Mouse (Mus musculus) Muller cell, postnatal 12 days (primary cell): ENCODE measurements around the gene Ctdspl.

Experiments used
- DNase-seq: peaks from one replicate; pipeline ENCODE4 v3.0.0-alpha.2; 2015; ENCODE audit errors: inconsistent ontology term

Gene Ctdspl

DNA sequence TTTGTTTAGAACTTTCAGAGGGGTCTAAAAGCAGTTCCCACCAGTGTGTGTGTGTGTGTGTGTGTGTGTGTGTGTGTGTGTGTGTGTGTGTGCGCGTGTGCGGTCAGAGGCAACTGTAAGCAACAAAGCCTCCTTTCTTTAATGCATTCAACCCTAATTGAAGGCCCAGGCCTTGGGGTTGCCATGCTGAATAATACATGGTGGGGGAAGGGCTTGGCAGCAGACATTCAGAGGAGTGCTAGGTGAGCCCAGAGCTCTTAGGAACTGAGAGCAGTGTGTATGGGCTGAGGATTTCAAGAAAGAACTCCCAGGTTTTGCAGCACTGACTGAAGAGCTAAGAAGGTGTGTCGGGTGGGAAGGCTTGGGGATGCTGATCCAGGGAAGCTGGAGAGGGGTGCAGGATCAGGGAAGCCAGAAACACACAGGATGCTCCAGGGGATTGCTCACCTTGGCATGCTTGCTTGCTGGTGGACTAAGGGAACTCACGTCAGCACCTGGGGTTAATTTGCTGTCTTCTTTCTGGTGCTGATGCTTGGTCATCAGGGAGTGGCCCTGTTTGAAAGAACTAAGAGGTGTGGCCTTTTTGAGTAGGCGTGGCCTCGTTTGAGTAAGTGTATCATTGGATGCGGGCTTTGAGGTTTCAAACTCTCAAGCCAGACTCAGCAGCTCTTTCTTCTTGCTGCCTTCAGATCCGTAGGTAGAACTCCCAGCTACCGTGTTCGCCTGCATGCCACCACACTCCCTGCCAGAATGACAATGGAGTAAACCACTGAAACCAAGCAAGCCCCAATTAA is 62.7 kb downstream of the Ctdspl start:
- no peak for DNase-seq

DNA sequence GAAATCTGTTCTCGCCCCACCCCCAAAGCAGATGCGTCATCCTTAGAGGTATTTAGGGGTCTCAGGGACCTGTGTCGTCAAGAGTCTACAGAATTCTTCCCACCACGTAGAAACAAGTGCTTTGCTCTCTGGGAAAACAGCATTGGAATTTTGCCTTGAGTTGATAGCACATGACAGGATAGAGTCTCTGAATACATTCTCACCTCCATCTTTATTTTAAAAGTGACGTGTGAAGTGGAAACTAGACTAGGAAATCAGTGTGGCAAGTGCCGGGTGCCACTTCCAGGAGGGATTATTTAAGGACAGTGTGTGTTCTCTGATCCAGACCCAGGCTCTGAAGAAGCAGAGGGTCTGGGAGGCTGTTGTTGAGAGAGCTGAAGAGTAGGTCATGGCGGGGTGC is 64.2 kb downstream of the Ctdspl start:
- no peak for DNase-seq

DNA sequence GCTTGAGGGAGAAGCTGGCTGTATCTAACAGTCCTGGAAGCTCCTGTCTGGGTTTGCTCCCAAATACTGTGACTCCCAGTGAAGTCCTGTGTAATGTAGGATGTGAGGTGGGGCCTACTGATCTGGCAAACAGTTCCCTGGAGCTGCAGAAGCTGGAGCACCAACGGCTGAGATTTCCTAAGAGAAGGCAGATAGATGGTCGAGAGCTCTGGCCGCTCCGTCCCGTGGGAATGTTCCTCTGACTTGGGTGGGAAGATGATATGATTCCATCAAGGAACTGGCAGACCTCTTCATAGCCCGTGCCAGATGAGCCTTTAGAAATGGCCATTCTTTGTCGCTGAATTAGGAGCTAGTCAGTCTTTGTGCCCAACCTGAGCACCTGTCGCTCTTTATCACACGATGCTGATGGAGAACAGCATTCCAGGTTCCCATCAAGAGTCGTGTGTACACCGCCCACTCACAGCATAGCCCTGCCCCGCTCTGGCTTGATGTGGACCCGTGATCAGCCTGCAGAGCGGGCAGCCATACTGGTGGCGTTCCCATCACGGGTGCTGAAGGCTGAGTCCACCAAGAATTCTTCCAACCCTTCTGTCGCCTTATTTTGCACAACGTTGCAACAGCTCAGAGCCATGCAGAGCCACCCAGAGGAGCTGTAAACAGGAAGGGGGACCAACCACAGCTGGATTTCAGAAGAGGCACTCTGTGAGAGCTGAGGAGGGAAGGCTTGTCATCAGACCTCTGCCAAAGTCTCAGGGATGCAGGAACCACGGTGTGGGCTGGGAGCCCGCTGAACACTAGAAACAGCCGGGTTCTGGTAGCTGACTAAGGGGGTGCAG is 65.7 kb downstream of the Ctdspl start:
- DNase-seq, result no peak

DNA sequence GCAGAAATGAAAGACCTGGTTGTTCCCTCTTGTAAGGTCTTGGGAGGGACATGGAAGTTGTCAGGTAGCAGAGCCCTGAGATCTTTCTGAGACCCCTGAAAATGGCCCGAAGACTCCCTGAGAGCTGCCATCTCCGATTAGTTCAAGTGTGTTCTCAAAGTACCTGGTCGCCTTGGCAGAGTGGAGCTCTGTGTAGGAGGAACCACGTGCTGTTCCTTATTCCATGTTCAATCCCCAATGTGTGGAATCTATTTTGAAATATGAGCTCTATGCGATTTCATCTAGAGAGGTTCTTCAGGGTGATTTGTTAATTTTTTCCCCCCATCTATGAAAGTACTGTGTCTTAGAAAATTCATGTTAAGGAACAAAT is 66.3 kb downstream of the Ctdspl start:
- DNase-seq, result no peak

DNA sequence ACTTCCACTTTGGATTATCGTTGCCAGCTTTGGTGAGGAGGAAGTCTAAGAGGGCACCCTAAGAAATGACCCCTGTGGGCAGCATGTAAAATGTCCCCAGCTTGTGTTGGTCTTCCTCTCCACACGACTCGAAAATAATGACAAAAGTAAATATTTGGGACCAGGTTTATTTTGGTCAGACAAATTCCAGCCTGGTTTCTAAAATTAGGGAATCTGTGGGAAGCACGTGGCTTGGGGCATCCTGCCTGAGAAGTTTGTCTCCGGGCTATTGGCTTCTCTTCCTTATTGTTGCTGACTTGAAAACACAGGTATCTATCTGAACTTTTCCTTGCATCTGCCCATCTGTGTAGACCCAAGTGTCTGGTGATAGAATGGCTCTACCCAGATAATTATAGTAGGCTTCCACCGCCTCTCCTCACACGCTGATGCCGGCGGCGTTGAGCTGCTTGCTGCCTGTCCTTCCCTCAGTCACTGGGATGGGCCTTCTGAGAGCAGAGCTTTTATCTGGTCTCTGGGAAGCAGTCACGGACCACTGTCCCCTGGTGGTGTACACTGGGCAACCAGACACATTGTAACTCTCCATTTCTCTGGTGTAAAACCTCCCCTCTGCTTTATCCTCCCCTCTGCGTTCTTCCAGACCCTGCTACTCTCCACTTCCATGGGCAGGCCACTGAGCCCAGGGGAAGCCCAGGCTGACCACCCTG is 68.4 kb downstream of the Ctdspl start:
- DNase-seq, result no peak

DNA sequence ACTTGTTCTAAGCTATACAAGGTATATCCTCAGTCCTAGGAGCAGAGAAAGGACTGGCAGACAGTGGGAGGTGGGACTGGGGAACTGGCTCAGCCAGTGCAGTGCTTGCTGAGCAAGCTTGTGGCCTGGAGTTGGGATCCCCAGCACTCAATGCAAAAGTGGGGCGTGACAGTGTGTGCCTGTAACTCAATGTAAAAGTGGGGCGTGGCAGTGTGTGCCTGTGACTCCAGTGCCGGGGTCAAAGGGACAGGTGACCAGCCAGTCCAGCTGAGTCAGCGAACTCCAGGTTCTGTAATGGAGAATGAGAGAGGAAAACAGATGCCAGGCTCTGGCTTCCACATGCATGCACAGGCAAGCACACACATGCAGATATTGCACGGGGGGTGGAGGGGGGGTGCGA is 69.3 kb downstream of the Ctdspl start:
- no peak for DNase-seq

DNA sequence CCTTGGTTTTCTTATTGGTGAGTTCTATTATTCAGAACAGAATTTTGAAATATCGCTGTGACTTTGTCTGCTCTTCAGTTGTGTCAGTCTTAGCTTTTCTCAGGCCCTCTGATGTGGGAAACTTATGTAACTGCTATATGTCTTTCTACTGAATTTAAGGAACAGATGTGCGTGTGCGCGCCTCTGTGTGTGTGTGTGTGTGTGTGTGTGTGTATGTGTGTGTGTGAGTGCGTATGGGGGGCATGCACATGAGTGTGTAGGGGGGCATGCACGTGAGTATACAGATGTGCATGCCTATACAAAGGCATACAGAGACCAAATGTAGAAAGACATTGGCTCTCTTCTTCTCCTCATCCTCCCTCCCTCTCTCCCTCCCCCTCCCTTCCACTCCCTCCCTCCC is 71.0 kb downstream of the Ctdspl start:
- DNase-seq, result no peak

DNA sequence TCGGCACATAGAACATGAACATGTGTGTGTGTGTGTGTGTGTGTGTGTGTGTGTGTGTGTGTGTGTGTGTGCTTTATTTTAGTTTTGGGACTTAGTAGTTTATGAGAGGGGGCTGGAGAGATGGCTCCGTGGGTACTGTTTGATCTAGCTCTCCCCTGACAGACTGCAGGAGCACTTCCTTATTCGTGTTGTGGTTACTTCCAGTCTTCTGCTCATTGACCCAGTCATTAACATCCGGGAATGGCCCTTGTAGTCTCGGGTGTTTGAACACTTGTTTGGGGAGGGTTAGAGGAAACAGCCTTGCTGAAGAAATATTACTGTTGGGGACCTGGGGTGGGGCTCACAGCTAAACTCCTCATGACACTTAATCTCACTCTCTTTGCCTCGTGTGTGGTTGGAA is 73.9 kb downstream of the Ctdspl start:
- DNase-seq, result no peak

DNA sequence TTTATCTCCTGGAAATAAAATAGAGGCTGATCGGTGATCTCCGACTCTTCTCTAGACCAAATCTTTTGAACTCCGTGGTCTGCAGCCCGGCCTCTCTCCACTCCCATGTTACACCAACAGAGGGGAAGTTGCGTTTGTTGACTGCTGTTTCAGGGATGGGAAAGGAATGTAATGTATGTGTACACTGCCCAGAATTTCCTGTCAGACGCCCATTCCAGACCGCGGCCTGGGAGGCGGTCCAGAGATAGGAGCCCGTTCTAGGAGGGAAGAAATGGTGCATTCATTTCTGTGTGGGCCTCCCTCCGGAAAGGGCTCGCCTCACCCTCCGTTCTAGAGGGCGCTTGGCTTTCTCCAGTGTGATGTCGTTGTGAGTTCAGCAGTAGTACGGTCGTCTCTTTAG is 76.0 kb downstream of the Ctdspl start:
- peak; percentile 50 for DNase-seq

DNA sequence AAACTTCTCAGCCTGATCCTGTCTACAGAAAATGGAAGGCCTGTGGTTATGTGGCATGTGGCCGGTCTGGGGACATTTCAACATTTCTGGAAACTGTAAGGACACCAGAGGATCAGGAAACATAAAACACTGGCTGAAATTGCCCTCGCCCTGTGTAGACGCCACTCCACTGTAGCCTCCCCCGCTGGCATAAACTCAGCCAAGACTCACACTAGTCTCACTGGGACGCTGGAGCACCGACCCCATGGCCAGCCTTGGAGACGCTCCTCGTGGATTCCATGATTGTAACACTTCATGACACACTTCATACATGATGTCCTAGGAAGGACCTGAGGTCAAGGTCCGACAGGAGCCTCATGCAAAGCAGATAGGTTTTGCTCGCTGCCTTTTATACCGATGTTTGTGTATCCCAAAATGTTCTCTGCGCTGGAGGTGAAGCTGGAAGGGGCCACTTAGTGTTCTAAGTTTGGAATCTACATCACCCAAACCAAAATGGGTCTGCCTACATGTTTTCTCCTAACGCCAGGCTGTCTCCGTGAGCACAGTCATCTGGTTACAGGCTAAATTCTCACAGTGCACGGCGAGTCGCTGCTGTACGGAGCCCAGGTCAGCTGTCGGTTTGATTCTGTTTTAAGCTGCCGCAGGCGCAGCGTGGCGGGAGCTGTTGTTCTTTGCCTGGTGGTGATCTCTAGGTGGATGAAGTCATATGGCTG is 77.9 kb downstream of the Ctdspl start:
- DNase-seq, result no peak

DNA sequence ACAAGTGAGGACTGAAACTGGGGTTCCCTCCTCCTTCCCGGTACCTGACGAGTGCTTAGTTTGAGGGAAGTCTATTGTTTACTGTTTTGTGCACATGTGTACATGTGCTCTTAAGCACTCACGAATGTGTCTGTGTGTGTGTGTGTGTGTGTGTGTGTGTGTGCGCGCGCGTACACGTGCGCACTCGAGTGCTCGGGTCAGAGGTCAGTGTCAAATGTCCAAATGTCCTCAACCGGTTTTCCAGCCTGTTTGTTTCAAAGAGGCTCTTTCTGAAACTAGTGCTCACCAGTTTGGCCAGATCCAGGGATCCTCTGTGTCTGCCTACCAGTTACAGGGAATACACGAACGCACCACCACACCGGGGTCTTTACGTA is 78.4 kb downstream of the Ctdspl start:
- no peak for DNase-seq

DNA sequence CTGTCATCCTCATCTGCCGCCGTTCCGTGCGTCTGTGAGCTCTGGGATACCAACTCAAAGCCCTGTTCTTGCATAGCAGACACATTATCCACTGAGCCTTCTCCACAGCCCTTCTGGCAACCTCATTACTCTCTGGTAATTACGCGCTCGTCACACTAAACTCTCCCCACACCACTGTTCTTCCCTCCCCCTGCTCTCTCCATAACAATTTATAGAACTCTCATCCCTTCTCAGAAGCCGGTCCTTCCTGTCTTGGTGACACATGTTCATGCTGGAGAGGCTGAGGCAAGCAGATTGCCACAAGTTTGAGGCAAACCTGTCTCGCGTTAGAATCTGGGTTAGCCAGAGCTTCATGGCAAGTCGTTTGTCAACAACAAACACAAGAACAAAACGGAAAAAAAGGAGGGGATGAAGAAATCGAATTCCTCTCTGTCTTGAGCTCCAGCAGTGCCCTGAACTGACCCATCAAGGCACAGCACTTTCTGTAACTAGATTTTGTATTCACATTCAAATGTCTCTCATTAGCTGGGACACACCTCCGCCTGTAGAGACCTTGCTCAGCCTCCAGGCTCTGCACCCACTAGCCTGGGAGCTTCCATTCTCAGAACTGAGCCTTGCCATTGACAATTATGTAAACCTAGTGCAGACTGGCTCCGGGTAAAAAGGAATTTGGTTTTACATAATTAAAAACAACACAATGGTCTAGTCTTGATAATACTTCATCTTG is 79.2 kb downstream of the Ctdspl start:
- no peak for DNase-seq

DNA sequence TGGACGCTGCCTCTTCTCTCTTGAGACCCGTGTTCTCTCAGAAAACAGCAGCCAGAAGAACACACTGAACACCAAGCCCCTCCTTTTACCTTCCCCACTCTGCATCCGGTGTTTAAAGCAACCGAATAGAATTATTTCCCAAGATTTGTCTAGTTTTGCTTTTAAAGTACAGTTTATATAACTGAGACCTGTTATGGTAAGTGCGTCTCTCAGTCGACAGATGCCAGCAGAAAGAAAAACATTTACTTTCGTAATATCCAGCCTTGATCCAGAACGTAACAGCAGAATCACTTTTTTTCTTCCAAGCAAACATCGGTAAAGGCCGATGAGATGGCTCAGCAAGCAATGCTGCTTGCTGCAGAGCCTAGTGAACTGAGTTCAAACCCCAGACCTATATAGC is 81.0 kb downstream of the Ctdspl start:
- no peak for DNase-seq

DNA sequence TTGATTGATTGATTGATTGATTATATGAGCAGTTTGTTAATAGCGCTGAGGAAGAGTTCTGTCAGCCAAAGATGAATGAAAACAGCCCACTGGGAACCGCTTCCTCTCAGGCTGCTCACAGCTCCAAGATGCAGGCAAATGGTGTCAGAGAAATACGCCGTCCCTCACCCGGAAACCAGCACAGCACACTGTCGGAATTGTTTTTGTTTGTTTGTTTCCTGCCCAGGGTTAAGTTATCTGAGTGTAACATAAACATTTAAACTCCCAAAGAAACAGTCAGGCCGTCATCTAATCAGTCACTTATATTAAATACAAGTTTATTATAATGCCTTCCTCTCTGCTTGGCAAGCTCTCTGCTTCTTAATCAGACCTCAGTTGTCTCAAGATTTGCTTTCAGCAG is 82.6 kb downstream of the Ctdspl start:
- DNase-seq, result no peak

DNA sequence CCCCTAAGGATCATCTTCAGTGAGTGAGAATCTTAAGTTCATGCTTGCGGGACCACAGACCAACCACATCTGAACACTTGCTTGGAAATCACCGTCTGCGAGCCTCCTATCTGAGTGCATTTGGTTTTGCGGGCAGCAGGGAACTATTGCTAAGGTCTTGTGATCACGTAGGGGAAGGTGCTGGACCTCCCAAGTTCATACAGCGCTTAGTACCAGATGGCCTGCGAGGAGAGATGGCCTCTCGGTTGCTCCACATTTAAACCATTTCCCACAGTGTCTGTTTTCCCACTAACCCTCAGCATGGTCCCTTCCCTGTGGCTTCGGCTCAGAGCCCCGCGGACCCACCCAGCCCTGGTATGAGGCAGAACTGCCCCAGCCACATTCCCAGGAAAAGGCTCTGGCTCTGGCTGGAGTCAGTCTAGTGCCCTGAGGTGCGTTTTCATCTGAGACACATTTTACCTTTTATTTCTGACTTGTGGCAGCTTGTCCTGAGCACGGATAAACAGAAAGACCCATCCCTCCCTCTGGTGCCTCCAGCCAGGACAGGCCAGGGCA is 84.0 kb downstream of the Ctdspl start:
- no peak for DNase-seq

DNA sequence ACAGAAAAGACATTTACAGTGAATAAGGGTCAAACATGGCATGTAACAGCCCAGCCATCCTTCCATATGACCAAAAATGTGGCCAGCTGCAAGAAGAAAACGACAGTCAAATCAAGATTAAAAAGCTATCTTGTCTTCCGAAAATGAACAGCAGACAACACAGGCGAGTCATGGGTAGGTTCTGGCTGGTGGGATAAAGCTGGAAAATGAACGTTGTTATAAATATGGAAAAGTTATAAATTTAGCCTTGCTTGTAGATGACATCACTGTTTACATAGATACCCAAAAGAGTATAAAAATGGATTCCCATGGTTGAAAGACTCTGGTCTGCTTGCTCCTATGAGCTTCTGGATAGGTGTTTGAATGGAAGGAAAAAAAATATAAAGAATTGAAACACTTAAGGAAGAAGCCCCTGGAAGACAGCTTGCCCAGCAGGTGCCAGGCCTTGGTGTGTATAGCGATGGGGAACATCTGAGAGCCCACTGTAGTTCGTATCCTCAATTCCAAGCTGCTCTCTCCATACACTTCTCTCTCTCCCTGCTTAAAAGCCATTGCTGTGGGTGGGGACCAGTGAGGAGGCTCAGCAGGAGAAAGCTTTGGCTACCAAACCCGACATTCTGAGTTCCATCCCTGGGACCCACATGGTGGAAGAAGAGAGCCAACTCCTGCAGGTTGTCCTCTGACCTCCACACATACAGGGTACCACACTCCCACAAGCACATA is 90.7 kb downstream of the Ctdspl start:
- DNase-seq, result no peak

DNA sequence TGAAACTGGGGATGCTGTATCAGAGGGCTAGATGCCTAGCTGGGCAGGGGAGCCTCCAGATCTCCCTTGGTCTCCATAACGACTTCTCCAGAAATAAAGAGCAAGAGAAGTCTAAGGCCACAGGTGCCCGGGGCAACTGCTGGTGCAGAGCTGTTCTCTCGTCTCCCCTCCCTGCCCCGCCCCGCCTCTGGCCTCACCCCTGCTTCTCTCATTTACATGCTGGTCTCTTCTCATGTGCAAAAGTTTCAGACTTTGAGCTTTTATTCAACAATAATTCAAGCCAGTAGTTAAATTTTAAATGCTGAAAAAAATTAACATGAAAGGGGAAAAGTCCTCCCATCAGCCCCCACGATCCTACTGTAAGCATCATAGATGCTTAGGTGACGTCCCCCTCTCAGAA is 95.5 kb downstream of the Ctdspl start:
- no peak for DNase-seq

DNA sequence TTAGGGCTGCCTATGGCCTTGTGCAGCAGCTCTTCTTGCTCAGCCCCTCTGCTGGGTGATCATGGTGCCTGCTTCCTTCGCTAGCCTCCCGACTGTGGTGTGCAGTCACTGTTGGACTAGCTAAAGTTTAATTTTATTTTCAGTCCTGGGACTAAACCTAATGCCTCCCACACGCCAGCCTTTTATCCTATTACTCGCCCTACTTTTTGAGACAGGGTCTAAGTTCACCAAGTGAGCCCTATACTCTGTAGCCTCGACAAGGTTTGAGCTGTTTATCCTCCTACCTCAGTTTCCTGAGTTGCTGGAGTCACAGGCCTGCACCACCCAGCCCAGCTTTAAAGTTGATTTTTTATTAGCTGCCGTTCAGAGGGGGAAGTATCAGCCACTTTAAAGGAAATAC is 99.0 kb downstream of the Ctdspl start:
- DNase-seq, result no peak

DNA sequence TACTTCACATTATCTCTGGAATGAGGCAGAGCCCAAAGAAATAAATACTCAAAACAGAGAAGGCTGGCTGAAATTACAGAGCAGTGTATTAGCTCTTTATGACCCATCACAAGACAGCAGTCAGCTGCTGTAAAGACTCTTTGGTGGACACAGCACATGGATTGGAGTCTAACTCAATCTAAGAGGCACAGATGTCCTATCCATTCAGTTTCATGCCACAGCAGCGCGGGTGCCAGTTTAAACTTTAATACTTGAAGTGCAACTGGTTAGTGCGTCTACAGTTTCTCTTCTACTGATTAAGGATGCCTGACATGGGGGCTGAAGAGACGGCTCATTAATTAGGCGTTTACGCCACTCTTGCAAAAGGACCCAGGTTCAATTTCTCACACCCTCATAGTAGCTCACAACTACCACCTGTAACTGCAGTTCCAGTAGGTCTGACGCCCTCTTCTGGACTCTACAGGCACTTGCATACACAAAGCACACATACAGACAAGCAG is 99.6 kb downstream of the Ctdspl start:
- no peak for DNase-seq

DNA sequence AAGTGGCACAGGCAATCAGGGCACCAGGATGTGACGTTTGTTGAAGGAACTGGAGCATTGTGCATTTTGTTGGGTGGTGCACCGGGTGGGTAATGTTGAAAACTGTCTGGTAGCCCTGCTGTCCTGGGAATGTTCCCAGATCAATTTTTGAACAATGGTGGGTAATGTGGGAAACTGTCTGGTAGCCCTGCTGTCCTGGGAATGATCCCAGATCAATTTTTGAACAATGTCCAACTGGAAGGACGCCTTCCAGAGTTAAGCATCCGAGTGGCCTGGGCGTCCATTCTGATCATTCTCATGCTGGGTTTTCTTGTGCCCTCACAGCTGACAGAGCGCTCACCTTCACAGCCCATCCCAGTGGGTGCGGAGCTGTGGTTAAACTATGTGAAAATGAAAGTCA is 101.1 kb downstream of the Ctdspl start:
- DNase-seq, result no peak
